Mouse (Mus musculus): Measurements from ENCODE around the gene Nup160.

- no peak for TF ChIP-seq CTCF (IDR thresholded peaks at IDR 0.05; ENCODE audit: low read depth, low read length)
- no peak for TF ChIP-seq EP300 (IDR thresholded peaks at IDR 0.05; ENCODE audit: insufficient read depth, low read depth, low read length)
Measured at GRCm38 (mm10) chr2:90735326-90735725, 58.3 kb downstream of the Nup160 start.

Data from ES-Bruce4 (cell line).